Mouse (Mus musculus) myocyte (in vitro differentiated cells): ENCODE results near the gene Poldip2. TPM values are rescaled to one million over a fixed set of nuclear protein-coding genes. Genes with fewer than 3 reads are reported as not detected.
A peak's percentile ranks its signal among the peaks of the same experiment; 100 is the strongest.

ENCODE experiments used
- H3K27me3 ChIP-seq: one replicate; pipeline ENCODE4 v1.6.1; 2011; ENCODE audit not compliant: control insufficient read depth, insufficient read depth, insufficient read length
- H3K36me3 ChIP-seq: one replicate; pipeline ENCODE4 v1.6.1; 2011; ENCODE audit not compliant: control insufficient read depth, insufficient read depth
- H3K4me2 ChIP-seq: one replicate; pipeline ENCODE4 v1.6.1; 2011; ENCODE audit warnings: low read depth, control low read depth
- H3K4me3 ChIP-seq: one replicate; pipeline ENCODE4 v1.5.1; 2011; ENCODE audit warnings: mild to moderate bottlenecking, control low read depth, moderate library complexity
- H3K79me2 ChIP-seq: one replicate; pipeline ENCODE4 v1.6.1; 2011; ENCODE audit not compliant: control insufficient read depth, insufficient read depth
- H3ac ChIP-seq: one replicate; pipeline ENCODE4 v1.6.1; 2011; ENCODE audit not compliant: control insufficient read depth, insufficient read length
- CEBPB ChIP-seq: IDR thresholded peaks from 2 replicates; pipeline ENCODE4 v1.6.1; 2011; ENCODE audit warnings: mild to moderate bottlenecking, moderate library complexity; ENCODE audit not compliant: poor library complexity, insufficient read depth, severe bottlenecking
- E2F4 ChIP-seq: IDR thresholded peaks from one replicate; pipeline ENCODE4 v1.6.1; 2011; ENCODE audit warnings: mild to moderate bottlenecking, control low read depth, moderate library complexity; ENCODE audit not compliant: insufficient read depth
- MAX ChIP-seq: IDR thresholded peaks from one replicate; pipeline ENCODE4 v1.6.1; 2011; ENCODE audit warnings: low read depth, mild to moderate bottlenecking, control low read depth
- MYOD1 ChIP-seq, 3 experiments: IDR thresholded peaks; one replicate each; pipeline ENCODE4 v1.6.1; 2011; ENCODE audit warnings: control low read depth in 2 of 3, low read depth in 2 of 3, mild to moderate bottlenecking in 2 of 3, moderate library complexity in 1 of 3; ENCODE audit not compliant: insufficient read length in 2 of 3, control insufficient read depth in 1 of 3
- MYOG ChIP-seq, 3 experiments: IDR thresholded peaks; one replicate each; pipeline ENCODE4 v1.6.1; 2011; ENCODE audit warnings: control low read depth in 2 of 3, low read depth in 2 of 3, mild to moderate bottlenecking in 2 of 3; ENCODE audit not compliant: insufficient read length in 2 of 3, control insufficient read depth in 1 of 3, insufficient read depth in 1 of 3
- POLR2A ChIP-seq: IDR thresholded peaks from one replicate; pipeline ENCODE4 v1.6.1; 2011; ENCODE audit warnings: low read depth, mild to moderate bottlenecking, control low read depth, moderate library complexity; ENCODE audit not compliant: insufficient read length
- POLR2AphosphoS2 ChIP-seq: IDR thresholded peaks from one replicate; pipeline ENCODE4 v1.6.1; 2011; ENCODE audit warnings: low read depth, control low read depth; ENCODE audit not compliant: insufficient read length
- REST ChIP-seq: IDR thresholded peaks from one replicate; pipeline ENCODE4 v1.6.1; 2011; ENCODE audit warnings: mild to moderate bottlenecking, control low read depth, moderate library complexity; ENCODE audit not compliant: insufficient read depth, insufficient read length
- SRF ChIP-seq: IDR thresholded peaks from one replicate; pipeline ENCODE4 v1.6.1; 2011; ENCODE audit warnings: low read depth; ENCODE audit not compliant: control insufficient read depth, insufficient read length
- TCF12 ChIP-seq: IDR thresholded peaks from one replicate; pipeline ENCODE4 v1.6.1; 2011; ENCODE audit warnings: mild to moderate bottlenecking, control low read depth; ENCODE audit not compliant: poor library complexity, insufficient read depth, severe bottlenecking
- TCF3 ChIP-seq: IDR thresholded peaks from one replicate; pipeline ENCODE4 v1.6.1; 2011; ENCODE audit warnings: low read depth, control low read depth; ENCODE audit not compliant: insufficient read length
- USF1 ChIP-seq: IDR thresholded peaks from one replicate; pipeline ENCODE4 v1.6.1; 2011; ENCODE audit warnings: low read depth, mild to moderate bottlenecking, control low read depth, moderate library complexity
- polyA plus RNA-seq: library from polyadenylated mRNA; unstranded; fragments of >200 nt; fragmentation: generic; extraction: Trizol; gene quantifications from one replicate; pipeline ENCODE4 v1.2.1, GENCODE M21; 2012; ENCODE audit warnings: missing spikeins

Poldip2 gene
- polyA plus RNA-seq, 1 experiment: 103 TPM

DNA sequence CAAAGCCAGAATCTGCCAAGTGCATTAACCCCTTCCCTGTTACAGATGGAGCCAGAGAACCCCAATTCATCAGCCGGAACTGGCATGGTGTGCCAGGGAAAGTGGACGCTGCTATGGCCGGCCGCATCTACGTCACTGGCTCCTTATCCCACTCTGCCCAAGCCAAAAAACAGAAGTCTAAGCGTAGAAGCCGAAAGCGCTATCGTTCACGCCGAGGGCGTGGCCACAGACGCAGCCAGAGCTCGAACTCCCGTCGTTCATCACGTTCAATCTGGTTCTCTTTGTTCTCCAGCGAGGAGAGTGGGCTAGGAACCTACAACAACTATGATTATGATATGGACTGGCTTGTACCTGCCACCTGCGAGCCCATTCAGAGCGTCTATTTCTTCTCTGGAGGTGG, 10.5 kb upstream of the Poldip2 start:
- no peak overlapping the region for H3K4me2 ChIP-seq
- no peak overlapping the region for H3K4me3 ChIP-seq
- no peak for TF ChIP-seq REST
- TF ChIP-seq TCF3: no peak
- no peak for TF ChIP-seq USF1
- TF ChIP-seq MYOG (IDR thresholded peaks at IDR 0.05; ENCODE audit: control insufficient read depth in 1 of 3, insufficient read depth in 1 of 3, insufficient read length in 2 of 3, low read depth in 2 of 3): no peak
- no peak for TF ChIP-seq TCF12
- no peak for TF ChIP-seq MYOD1 (IDR thresholded peaks at IDR 0.05; ENCODE audit: control insufficient read depth in 1 of 3, insufficient read length in 2 of 3, low read depth in 2 of 3)
- no peak for TF ChIP-seq POLR2AphosphoS2
- TF ChIP-seq POLR2A: no peak
- no peak for TF ChIP-seq SRF
- TF ChIP-seq CEBPB: no peak
- TF ChIP-seq MAX: no peak
- TF ChIP-seq E2F4: no peak
- peaks cover 28% of the 10 kb centered on the region for H3K27me3 ChIP-seq
- H3ac ChIP-seq: no peak overlapping the region
- H3K79me2 ChIP-seq: no peaks in the 10 kb centered on the region
- no peaks in the 10 kb centered on the region for H3K36me3 ChIP-seq

GRCm38 (mm10) chr11:78502909-78503650, 8.9 kb upstream of the Poldip2 start, which contains the start of gene Sebox:
TSS of gene Sebox (plus strand) at chr11:78503447.
- Histone ChIP-seq H3K27me3 (peaks cover 28% of the 10 kb centered on the region), H3K79me2 (no peaks in the 10 kb centered on the region), H3K4me3 (no peak within 1 kb of the TSS), H3K4me2 (no peak within 1 kb of the TSS), H3K36me3 (peaks cover 10% of the 10 kb centered on the region), H3ac (no peak within 1 kb of the TSS)
- TF ChIP-seq MYOG (IDR thresholded peaks at IDR 0.05; ENCODE audit: control insufficient read depth in 1 of 3, insufficient read depth in 1 of 3, insufficient read length in 2 of 3, low read depth in 2 of 3) (no peak), MYOD1 (IDR thresholded peaks at IDR 0.05; ENCODE audit: control insufficient read depth in 1 of 3, insufficient read length in 2 of 3, low read depth in 2 of 3) (no peak), E2F4 (no peak), TCF12 (no peak), MAX (no peak), TCF3 (no peak), POLR2AphosphoS2 (no peak), POLR2A (no peak), CEBPB (no peak), USF1 (no peak), REST (no peak), SRF (no peak)

GRCm38 (mm10) chr11:78505430-78505829, 6.6 kb upstream of the Poldip2 start:
- Histone ChIP-seq H3ac (no peak overlapping the region), H3K4me2 (no peak overlapping the region), H3K36me3 (peaks cover 16% of the 10 kb centered on the region), H3K4me3 (no peak overlapping the region), H3K79me2 (no peaks in the 10 kb centered on the region), H3K27me3 (peaks cover 16% of the 10 kb centered on the region)
- TF ChIP-seq REST: no peak
- TF ChIP-seq POLR2AphosphoS2: no peak
- no peak for TF ChIP-seq USF1
- TF ChIP-seq MAX: no peak
- no peak for TF ChIP-seq SRF
- no peak for TF ChIP-seq TCF12
- no peak for TF ChIP-seq TCF3
- no peak for TF ChIP-seq E2F4
- no peak for TF ChIP-seq MYOG (IDR thresholded peaks at IDR 0.05; ENCODE audit: control insufficient read depth in 1 of 3, insufficient read depth in 1 of 3, insufficient read length in 2 of 3, low read depth in 2 of 3)
- no peak for TF ChIP-seq MYOD1 (IDR thresholded peaks at IDR 0.05; ENCODE audit: control insufficient read depth in 1 of 3, insufficient read length in 2 of 3, low read depth in 2 of 3)
- no peak for TF ChIP-seq CEBPB
- TF ChIP-seq POLR2A: no peak

DNA sequence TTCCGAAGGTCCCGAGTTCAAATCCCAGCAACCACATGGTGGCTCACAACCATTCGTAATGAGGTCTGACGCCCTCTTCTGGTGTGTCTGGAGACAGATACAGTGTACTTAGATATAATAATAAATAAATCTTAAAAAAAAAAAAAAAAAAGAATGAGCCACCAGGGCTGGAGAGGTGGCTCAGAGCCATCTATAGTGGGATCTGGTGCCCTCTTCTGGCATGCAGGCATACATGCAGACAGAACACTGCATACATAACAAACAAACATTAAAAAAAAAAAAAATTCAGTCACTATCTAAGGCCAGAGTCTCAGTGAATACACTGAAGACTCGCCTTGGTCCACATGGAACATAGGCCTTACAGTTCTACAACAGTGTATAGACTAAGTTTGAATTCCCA, 2.8 kb upstream of the Poldip2 start:
- H3K4me2 ChIP-seq: no peak overlapping the region
- H3K4me3 ChIP-seq: no peak overlapping the region
- peaks cover 17% of the 10 kb centered on the region for H3K36me3 ChIP-seq
- H3K27me3 ChIP-seq: no peaks in the 10 kb centered on the region
- no peak overlapping the region for H3ac ChIP-seq
- TF ChIP-seq POLR2A: no peak
- H3K79me2 ChIP-seq: peaks cover 29% of the 10 kb centered on the region

DNA sequence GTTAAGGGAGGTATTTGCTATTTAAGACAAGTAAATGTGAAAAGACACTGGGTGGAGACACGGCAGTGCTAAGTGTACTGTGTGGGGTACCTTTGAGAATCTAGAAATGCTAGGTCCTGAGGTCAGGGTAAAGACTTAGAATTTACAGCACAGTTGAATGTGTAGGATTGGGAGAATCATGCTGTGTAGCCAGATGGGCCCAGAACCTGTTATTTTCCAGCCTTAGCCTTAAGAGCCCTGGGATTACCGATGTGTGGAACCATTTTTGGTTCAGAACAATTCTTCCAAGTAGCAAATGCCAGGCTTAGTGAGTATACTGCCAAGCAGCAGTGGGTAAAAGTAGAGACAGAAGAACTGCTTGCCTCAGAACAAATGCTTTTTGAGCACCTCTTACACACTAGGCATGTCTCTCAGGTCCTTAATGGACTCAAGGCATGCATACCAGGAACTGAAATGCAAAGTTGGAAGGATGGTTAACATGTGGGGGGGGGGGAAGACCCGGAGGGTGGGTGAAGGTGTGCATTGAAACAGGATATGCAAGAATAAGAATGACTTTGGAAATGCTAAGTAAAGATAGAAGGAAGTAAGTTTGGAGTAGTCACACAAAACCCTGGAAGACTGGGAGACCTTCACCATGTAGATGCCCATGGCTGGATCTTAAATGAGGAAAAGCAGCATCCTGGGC, 1.3 kb downstream of the Poldip2 start:
- Histone ChIP-seq H3K4me3 (peak overlapping the region; percentile 92), H3K27me3 (no peaks in the 10 kb centered on the region), H3K4me2 (peak overlapping the region; percentile 71), H3ac (peak overlapping the region; percentile 93), H3K79me2 (peaks cover 29% of the 10 kb centered on the region), H3K36me3 (peaks cover 25% of the 10 kb centered on the region)
- TF ChIP-seq USF1: no peak
- TF ChIP-seq TCF3: no peak
- TF ChIP-seq MYOG (IDR thresholded peaks at IDR 0.05; ENCODE audit: control insufficient read depth in 1 of 3, insufficient read depth in 1 of 3, insufficient read length in 2 of 3, low read depth in 2 of 3): no peak
- TF ChIP-seq MYOD1 (IDR thresholded peaks at IDR 0.05; ENCODE audit: control insufficient read depth in 1 of 3, insufficient read length in 2 of 3, low read depth in 2 of 3): no peak
- no peak for TF ChIP-seq CEBPB
- no peak for TF ChIP-seq POLR2A
- TF ChIP-seq POLR2AphosphoS2: no peak
- no peak for TF ChIP-seq MAX
- no peak for TF ChIP-seq TCF12
